Mouse (Mus musculus): Measurements from ENCODE around the gene Qprt. TPM values are rescaled to one million over a fixed set of nuclear protein-coding genes. Genes with fewer than 3 reads are reported as not detected.
"Not testable (repeated sequence)": the region's sequence is repeated elsewhere in the genome, so short reads cannot be mapped to it uniquely, and the experiment has no call there.

Qprt gene
- polyA plus RNA-seq, 1 experiment = not detected

DNA sequence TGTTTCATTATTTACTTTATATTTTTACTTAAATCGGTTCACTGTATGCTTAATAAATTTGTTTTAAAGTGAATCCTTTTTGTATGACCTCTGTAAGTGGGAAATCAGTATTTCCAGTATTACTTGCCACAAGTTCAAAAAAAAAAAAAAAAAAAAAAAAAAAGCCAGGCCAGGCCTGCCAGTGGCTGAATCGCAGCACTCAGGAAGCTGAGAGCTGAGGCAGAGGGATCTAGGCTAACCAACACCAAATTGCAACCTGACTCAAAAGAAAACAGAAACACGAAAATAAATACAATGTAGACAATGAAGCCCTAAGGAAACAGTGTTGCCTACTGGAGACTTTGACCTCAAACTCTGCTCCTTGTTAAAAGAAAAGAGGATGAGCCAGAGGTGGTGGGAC, 28.1 kb downstream of the Qprt start:
- H3K4me1 ChIP-seq (ENCODE audit: control insufficient read depth, insufficient read depth, low read length) = 0 out of 2 replicates have a peak, but pooled peaks cover 3% of the 10 kb centered on the region
- no peak overlapping the region for H3K27ac ChIP-seq (ENCODE audit: insufficient read depth, low read depth, low read length)
- TF ChIP-seq CTCF (IDR thresholded peaks at IDR 0.05; ENCODE audit: insufficient read depth, low read depth, low read length) (no peak), POLR2A (IDR thresholded peaks at IDR 0.05; ENCODE audit: insufficient read depth, low read depth, low read length) (no peak)
- H3K4me3 ChIP-seq (ENCODE audit: insufficient read depth, low read depth, low read length) = no peak overlapping the region
- WGBS = 84% methylated on average over 3 of the region's 3 CpGs

- 0 out of 2 replicates have a peak, but pooled peaks cover 5% of the 10 kb centered on the region for H3K4me1 ChIP-seq (ENCODE audit: control insufficient read depth, insufficient read depth, low read length)
- peak within 1 kb of the TSS; percentile 34 for H3K4me3 ChIP-seq (ENCODE audit: insufficient read depth, low read depth, low read length)
- no peak for TF ChIP-seq CTCF (IDR thresholded peaks at IDR 0.05; ENCODE audit: insufficient read depth, low read depth, low read length)
- no peak for TF ChIP-seq POLR2A (IDR thresholded peaks at IDR 0.05; ENCODE audit: insufficient read depth, low read depth, low read length)
- no peak within 1 kb of the TSS; the same call in 1 of the 2 replicates for H3K27ac ChIP-seq (ENCODE audit: insufficient read depth, low read depth, low read length)
- WGBS = 78% methylated on average over 16 of the region's 16 CpGs
These were observed 30.7 kb downstream of the Qprt start, which contains the start of gene AI467606 for GRCm38 (mm10) chr7:127091114-127091896. TSS of gene AI467606 (plus strand) at chr7:127091359.

GRCm38 (mm10) chr7:127090154-127091113, 31.6 kb downstream of the Qprt start:
- Histone ChIP-seq H3K4me1 (ENCODE audit: control insufficient read depth, insufficient read depth, low read length) (0 out of 2 replicates have a peak, but pooled peaks cover 5% of the 10 kb centered on the region), H3K4me3 (ENCODE audit: insufficient read depth, low read depth, low read length) (no peak overlapping the region), H3K27ac (ENCODE audit: insufficient read depth, low read depth, low read length) (no peak overlapping the region; the same call in 1 of the 2 replicates)
- WGBS = 88% methylated on average over 20 of the region's 20 CpGs
- TF ChIP-seq CTCF (IDR thresholded peaks at IDR 0.05; ENCODE audit: insufficient read depth, low read depth, low read length) (no peak), POLR2A (IDR thresholded peaks at IDR 0.05; ENCODE audit: insufficient read depth, low read depth, low read length) (no peak)

DNA sequence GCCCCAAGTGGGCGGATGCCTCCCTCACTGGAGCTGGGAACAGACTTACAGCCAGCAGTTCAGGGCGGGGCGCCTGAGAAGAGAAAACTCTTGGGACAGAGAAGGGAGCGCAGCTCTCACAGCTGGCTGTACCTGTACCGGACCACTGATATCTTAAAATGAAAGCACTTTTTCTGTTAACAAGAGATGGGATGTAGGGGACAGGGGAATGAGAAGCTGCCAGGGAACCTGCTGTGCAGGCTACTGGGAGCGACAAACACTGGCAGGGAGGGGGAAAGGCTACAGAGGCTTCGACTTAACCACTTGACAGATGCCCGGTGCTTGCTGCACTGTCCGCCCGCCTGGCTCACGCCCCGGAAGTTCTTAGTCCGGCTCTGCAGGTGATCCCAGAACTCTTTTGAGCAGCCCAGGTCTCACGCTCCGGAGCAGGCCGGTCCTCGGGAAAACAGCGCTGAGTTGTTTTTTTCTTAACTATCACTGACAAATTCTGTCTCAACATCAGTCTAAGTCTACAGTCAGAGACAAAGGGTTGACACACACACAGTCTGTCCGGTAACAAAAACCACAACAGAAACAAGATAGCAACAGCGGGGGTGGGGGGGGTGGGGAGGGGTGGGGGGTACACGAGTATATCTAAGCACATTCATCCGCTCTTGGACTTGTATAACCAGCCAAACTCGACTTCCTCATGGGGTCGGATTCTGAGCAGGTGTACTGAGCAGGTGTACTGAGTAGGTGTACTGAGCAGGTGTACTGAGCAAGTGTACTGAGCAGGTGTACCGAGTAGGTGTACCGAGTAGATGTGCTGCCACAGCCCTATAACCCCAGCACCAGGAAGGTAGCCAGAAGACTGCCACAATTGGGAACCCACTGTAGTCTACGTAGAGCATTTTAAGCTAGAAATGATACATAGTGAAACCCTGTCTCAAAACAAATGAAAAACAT, 32.9 kb downstream of the Qprt start:
- H3K27ac ChIP-seq (ENCODE audit: insufficient read depth, low read depth, low read length) = no peak overlapping the region
- 32% methylated on average over 27 of the region's 27 CpGs for WGBS
- no peak overlapping the region for H3K4me3 ChIP-seq (ENCODE audit: insufficient read depth, low read depth, low read length)
- no peak for TF ChIP-seq POLR2A (IDR thresholded peaks at IDR 0.05; ENCODE audit: insufficient read depth, low read depth, low read length)
- no peak for TF ChIP-seq CTCF (IDR thresholded peaks at IDR 0.05; ENCODE audit: insufficient read depth, low read depth, low read length)
- 0 out of 2 replicates have a peak, but pooled peaks cover 5% of the 10 kb centered on the region for H3K4me1 ChIP-seq (ENCODE audit: control insufficient read depth, insufficient read depth, low read length)

- H3K27ac ChIP-seq (ENCODE audit: insufficient read depth, low read depth, low read length) = no peak overlapping the region
- no peak for TF ChIP-seq POLR2A (IDR thresholded peaks at IDR 0.05; ENCODE audit: insufficient read depth, low read depth, low read length)
- TF ChIP-seq CTCF (IDR thresholded peaks at IDR 0.05; ENCODE audit: insufficient read depth, low read depth, low read length) = no peak
- WGBS = 87% methylated on average over 3 of the region's 3 CpGs
These were observed 33.9 kb downstream of the Qprt start for GRCm38 (mm10) chr7:127088083-127088482.

GRCm38 (mm10) chr7:127087278-127088010, 34.6 kb downstream of the Qprt start, which contains the start of gene Zg16:
TSS of gene Zg16 (minus strand) at chr7:127087328.
- H3K27ac ChIP-seq (ENCODE audit: insufficient read depth, low read depth, low read length); H3K4me1 ChIP-seq (ENCODE audit: control insufficient read depth, insufficient read depth, low read length); H3K4me3 ChIP-seq (ENCODE audit: insufficient read depth, low read depth, low read length): not testable (repeated sequence)
- 83% methylated on average over 6 of the region's 6 CpGs for WGBS

More at GRCm38 (mm10) chr7:127088083-127088482, 33.9 kb downstream of the Qprt start:
- H3K4me3 ChIP-seq (ENCODE audit: insufficient read depth, low read depth, low read length) = no peak overlapping the region
- 0 out of 2 replicates have a peak, but pooled peaks cover 5% of the 10 kb centered on the region for H3K4me1 ChIP-seq (ENCODE audit: control insufficient read depth, insufficient read depth, low read length)

- 85% methylated on average over 6 of the region's 6 CpGs for WGBS
- H3K4me3 ChIP-seq (ENCODE audit: insufficient read depth, low read depth, low read length); H3K27ac ChIP-seq (ENCODE audit: insufficient read depth, low read depth, low read length); H3K4me1 ChIP-seq (ENCODE audit: control insufficient read depth, insufficient read depth, low read length): not testable (repeated sequence)
These were observed 36.3 kb downstream of the Qprt start for GRCm38 (mm10) chr7:127085751-127086150.

DNA sequence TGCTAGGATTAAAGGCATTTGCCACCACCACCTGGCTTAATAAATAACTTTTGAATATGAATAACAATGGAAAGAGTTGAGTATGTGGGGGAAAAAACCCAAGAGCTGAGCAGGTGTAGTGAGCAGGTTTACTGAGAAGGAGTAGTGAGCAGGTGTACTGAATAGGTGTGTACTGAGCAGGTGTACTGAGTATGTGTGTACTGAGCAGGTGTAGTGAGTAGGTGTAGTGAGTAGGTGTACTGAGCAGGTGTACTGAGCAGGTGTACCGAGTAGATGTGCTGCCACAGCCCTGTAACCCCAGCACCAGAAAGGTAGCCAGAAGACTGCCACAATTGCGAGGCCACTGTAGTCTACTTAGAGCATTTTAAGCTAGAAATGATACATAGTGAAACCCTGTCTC, 37.2 kb downstream of the Qprt start:
- Histone ChIP-seq H3K27ac (ENCODE audit: insufficient read depth, low read depth, low read length) (no peak overlapping the region), H3K4me3 (ENCODE audit: insufficient read depth, low read depth, low read length) (no peak overlapping the region), H3K4me1 (ENCODE audit: control insufficient read depth, insufficient read depth, low read length) (0 out of 2 replicates have a peak, but pooled peaks cover 5% of the 10 kb centered on the region)
- WGBS = 91% methylated on average over 2 of the region's 2 CpGs
- no peak for TF ChIP-seq CTCF (IDR thresholded peaks at IDR 0.05; ENCODE audit: insufficient read depth, low read depth, low read length)
- TF ChIP-seq POLR2A (IDR thresholded peaks at IDR 0.05; ENCODE audit: insufficient read depth, low read depth, low read length) = no peak

Measured in olfactory bulb, adult 2 months (tissue).